Mouse (Mus musculus): ENCODE results near the gene Ptprn2. TPM values are rescaled to one million over a fixed set of nuclear protein-coding genes. Genes with fewer than 3 reads are reported as not detected.

The Ptprn2 gene
- polyA plus RNA-seq, 1 experiment from 2014 or later, result 6.9 TPM

GRCm38 (mm10) chr12:117058184-117058958 lies 572.9 kb downstream of the Ptprn2 start:
- Histone ChIP-seq H3K4me3 (ENCODE audit: low read depth, low read length) (no peak overlapping the region), H3K27ac (ENCODE audit: low read depth, low read length) (no peak overlapping the region), H3K36me3 (ENCODE audit: control insufficient read depth, insufficient read depth, low read length) (no peaks in the 10 kb centered on the region), H3K4me1 (replicated peaks; ENCODE audit: control insufficient read depth, insufficient read depth, low read length) (peaks cover 10% of the 10 kb centered on the region), H3K4me2 (replicated peaks; ENCODE audit: low read depth, low read length) (no peak overlapping the region), H3K9me3 (ENCODE audit: control insufficient read depth, low read length) (no peaks in the 10 kb centered on the region), H3K27me3 (ENCODE audit: control insufficient read depth, insufficient read depth, low read length) (no peaks in the 10 kb centered on the region; the same call in 1 of the 2 replicates), H3K9ac (ENCODE audit: low read depth, low read length) (no peak overlapping the region)
- 89% methylated on average over 6 of the region's 6 CpGs for WGBS
- no peak for DNase-seq (ENCODE audit: low spot score)
- no peak for ATAC-seq (ENCODE audit: low FRiP score)

- H3K27ac ChIP-seq (ENCODE audit: low read depth, low read length), result no peak overlapping the region
- no peak overlapping the region for H3K9ac ChIP-seq (ENCODE audit: low read depth, low read length)
- H3K36me3 ChIP-seq (ENCODE audit: control insufficient read depth, insufficient read depth, low read length), result no peaks in the 10 kb centered on the region
- WGBS, result 86% methylated on average over 7 of the region's 7 CpGs
- H3K4me1 ChIP-seq (replicated peaks; ENCODE audit: control insufficient read depth, insufficient read depth, low read length), result peaks cover 8% of the 10 kb centered on the region
- no peak overlapping the region for H3K4me3 ChIP-seq (ENCODE audit: low read depth, low read length)
- ATAC-seq (ENCODE audit: low FRiP score) (no peak), DNase-seq (ENCODE audit: low spot score) (no peak)
- H3K4me2 ChIP-seq (replicated peaks; ENCODE audit: low read depth, low read length), result no peak overlapping the region
- H3K9me3 ChIP-seq (ENCODE audit: control insufficient read depth, low read length), result no peaks in the 10 kb centered on the region
- H3K27me3 ChIP-seq (ENCODE audit: control insufficient read depth, insufficient read depth, low read length), result no peaks in the 10 kb centered on the region; the same call in 1 of the 2 replicates
These were observed 573.5 kb downstream of the Ptprn2 start for GRCm38 (mm10) chr12:117058975-117059374.

DNA sequence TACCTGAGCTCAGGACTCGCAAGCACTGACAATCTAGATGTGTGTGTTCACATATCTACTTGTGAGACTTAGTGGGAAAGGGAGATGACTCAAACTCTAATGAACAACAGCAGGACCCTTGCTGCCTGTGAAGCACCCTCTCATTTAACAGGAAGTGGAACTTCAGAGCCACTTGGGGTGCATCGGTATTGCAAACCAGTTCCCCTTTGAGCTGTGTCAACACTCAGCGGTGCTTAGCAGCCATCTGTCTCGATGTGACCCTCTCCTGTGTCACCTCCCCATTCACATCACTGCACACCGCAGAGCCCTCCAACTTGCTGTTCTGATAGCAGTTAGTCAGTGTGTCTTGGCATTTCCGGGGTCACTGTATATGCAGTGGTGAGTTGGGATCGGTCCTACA lies 592.1 kb downstream of the Ptprn2 start:
- Histone ChIP-seq H3K9me3 (ENCODE audit: control insufficient read depth, low read length) (no peaks in the 10 kb centered on the region), H3K27me3 (ENCODE audit: control insufficient read depth, insufficient read depth, low read length) (no peaks in the 10 kb centered on the region), H3K27ac (ENCODE audit: low read depth, low read length) (no peak overlapping the region), H3K9ac (ENCODE audit: low read depth, low read length) (no peak overlapping the region), H3K4me2 (replicated peaks; ENCODE audit: low read depth, low read length) (no peak overlapping the region), H3K36me3 (ENCODE audit: control insufficient read depth, insufficient read depth, low read length) (no peaks in the 10 kb centered on the region), H3K4me3 (ENCODE audit: low read depth, low read length) (no peak overlapping the region), H3K4me1 (replicated peaks; ENCODE audit: control insufficient read depth, insufficient read depth, low read length) (no peaks in the 10 kb centered on the region)
- WGBS, result 82% methylated on average over 7 of the region's 7 CpGs
- ATAC-seq (ENCODE audit: low FRiP score), result no peak
- no peak for DNase-seq (ENCODE audit: low spot score)

GRCm38 (mm10) chr12:117078945-117079344 lies 593.4 kb downstream of the Ptprn2 start:
- Histone ChIP-seq H3K36me3 (ENCODE audit: control insufficient read depth, insufficient read depth, low read length) (no peaks in the 10 kb centered on the region), H3K27me3 (ENCODE audit: control insufficient read depth, insufficient read depth, low read length) (no peaks in the 10 kb centered on the region), H3K9ac (ENCODE audit: low read depth, low read length) (no peak overlapping the region), H3K27ac (ENCODE audit: low read depth, low read length) (no peak overlapping the region), H3K4me3 (ENCODE audit: low read depth, low read length) (no peak overlapping the region), H3K9me3 (ENCODE audit: control insufficient read depth, low read length) (no peaks in the 10 kb centered on the region), H3K4me1 (replicated peaks; ENCODE audit: control insufficient read depth, insufficient read depth, low read length) (no peaks in the 10 kb centered on the region), H3K4me2 (replicated peaks; ENCODE audit: low read depth, low read length) (no peak overlapping the region)
- 92% methylated on average over 5 of the region's 5 CpGs for WGBS
- ATAC-seq (ENCODE audit: low FRiP score) (no peak), DNase-seq (ENCODE audit: low spot score) (no peak)

GRCm38 (mm10) chr12:117079724-117080123 lies 594.2 kb downstream of the Ptprn2 start:
- H3K9ac ChIP-seq (ENCODE audit: low read depth, low read length), result no peak overlapping the region
- no peak overlapping the region for H3K27ac ChIP-seq (ENCODE audit: low read depth, low read length)
- no peaks in the 10 kb centered on the region for H3K9me3 ChIP-seq (ENCODE audit: control insufficient read depth, low read length)
- H3K4me1 ChIP-seq (replicated peaks; ENCODE audit: control insufficient read depth, insufficient read depth, low read length), result no peaks in the 10 kb centered on the region
- H3K36me3 ChIP-seq (ENCODE audit: control insufficient read depth, insufficient read depth, low read length), result no peaks in the 10 kb centered on the region
- H3K4me2 ChIP-seq (replicated peaks; ENCODE audit: low read depth, low read length), result no peak overlapping the region
- DNase-seq (ENCODE audit: low spot score) (no peak), ATAC-seq (ENCODE audit: low FRiP score) (no peak)
- 72% methylated on average over 2 of the region's 2 CpGs for WGBS
- no peak overlapping the region for H3K4me3 ChIP-seq (ENCODE audit: low read depth, low read length)
- no peaks in the 10 kb centered on the region for H3K27me3 ChIP-seq (ENCODE audit: control insufficient read depth, insufficient read depth, low read length)

DNA sequence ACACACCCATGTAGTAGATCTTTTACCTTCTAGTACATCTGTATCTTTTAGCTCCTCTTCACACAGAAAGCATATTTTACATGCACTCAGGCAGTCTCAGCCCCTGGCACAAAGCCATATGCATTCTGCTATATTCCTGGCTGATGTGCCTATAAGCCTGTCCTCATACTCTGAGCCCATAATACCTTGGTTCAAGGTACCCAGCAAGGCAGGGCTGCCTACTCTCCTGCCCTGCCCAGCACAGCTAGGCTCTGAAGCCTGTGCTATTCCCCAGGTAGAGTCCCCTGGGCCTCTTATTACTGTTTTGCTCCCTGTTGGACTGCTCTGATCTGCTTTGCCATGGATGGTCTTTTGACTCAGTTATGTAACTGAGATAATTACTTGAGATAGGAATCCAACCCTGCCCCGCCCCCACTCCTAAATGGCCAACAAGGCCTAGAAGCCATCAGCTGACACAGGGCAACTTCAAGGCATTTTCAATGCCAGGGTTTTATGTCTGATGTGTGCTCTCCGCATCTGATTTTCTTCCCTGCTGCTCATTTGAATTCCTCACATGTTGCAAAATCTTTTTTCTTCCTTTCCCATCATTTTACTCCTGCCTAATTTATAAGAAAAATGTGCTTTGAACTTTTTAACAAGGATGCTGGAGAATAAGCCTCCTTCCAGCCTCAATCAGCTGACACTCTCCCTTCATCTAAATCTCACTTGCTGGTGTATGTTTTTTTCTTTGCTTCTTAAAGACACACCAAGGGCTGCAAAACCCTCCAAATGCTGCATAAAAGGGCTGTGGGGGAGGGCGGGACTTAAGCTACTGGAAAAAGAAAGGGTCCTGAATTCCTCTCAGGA lies 598.6 kb downstream of the Ptprn2 start:
- Histone ChIP-seq H3K27ac (ENCODE audit: low read depth, low read length) (no peak overlapping the region), H3K27me3 (ENCODE audit: control insufficient read depth, insufficient read depth, low read length) (no peaks in the 10 kb centered on the region), H3K36me3 (ENCODE audit: control insufficient read depth, insufficient read depth, low read length) (no peaks in the 10 kb centered on the region), H3K4me3 (ENCODE audit: low read depth, low read length) (no peak overlapping the region), H3K9ac (ENCODE audit: low read depth, low read length) (no peak overlapping the region), H3K9me3 (ENCODE audit: control insufficient read depth, low read length) (no peaks in the 10 kb centered on the region), H3K4me2 (replicated peaks; ENCODE audit: low read depth, low read length) (no peak overlapping the region), H3K4me1 (replicated peaks; ENCODE audit: control insufficient read depth, insufficient read depth, low read length) (no peaks in the 10 kb centered on the region)
- 76% methylated on average over 3 of the region's 3 CpGs for WGBS
- DNase-seq (ENCODE audit: low spot score), result no peak
- no peak for ATAC-seq (ENCODE audit: low FRiP score)

GRCm38 (mm10) chr12:117084702-117085409 lies 599.3 kb downstream of the Ptprn2 start:
- H3K4me1 ChIP-seq (replicated peaks; ENCODE audit: control insufficient read depth, insufficient read depth, low read length), result no peaks in the 10 kb centered on the region
- H3K27me3 ChIP-seq (ENCODE audit: control insufficient read depth, insufficient read depth, low read length), result no peaks in the 10 kb centered on the region
- no peak overlapping the region for H3K9ac ChIP-seq (ENCODE audit: low read depth, low read length)
- no peak overlapping the region for H3K4me2 ChIP-seq (replicated peaks; ENCODE audit: low read depth, low read length)
- no peak overlapping the region for H3K4me3 ChIP-seq (ENCODE audit: low read depth, low read length)
- ATAC-seq (ENCODE audit: low FRiP score) (no peak), DNase-seq (ENCODE audit: low spot score) (no peak)
- 59% methylated on average over 5 of the region's 5 CpGs for WGBS
- H3K27ac ChIP-seq (ENCODE audit: low read depth, low read length), result no peak overlapping the region
- H3K9me3 ChIP-seq (ENCODE audit: control insufficient read depth, low read length), result no peaks in the 10 kb centered on the region
- no peaks in the 10 kb centered on the region for H3K36me3 ChIP-seq (ENCODE audit: control insufficient read depth, insufficient read depth, low read length)

DNA sequence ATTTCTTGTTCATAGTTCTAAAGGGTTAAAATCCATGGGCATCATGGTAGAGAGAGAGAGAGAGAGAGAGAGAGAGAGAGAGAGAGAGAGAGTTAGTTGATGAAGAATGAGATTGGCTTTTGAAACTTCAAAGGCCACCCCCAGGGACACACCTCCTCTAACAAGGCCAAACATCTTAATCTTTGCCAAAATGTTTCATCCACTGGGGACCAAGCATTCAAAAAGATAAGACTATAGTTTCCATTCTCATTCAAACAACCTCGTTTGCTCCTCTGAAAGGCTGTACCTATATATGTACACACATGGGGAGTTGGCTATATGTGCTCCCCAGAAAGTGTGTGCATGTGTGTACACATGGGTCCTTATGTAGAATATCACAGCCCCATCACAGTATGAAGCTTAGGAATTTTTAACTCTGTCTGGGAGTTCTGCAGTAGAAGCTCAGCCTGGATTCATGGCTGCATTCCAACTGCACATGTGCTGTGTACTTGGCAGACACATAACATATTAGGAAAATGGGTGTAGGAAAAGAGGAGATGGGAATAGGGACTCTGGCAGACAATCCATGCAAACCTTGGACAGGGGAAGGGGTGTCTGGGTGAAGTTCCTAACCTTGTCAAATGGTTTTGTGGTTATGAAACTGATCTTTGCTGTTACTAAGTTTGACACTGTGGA lies 600.3 kb downstream of the Ptprn2 start:
- DNase-seq (ENCODE audit: low spot score), result no peak
- ATAC-seq (ENCODE audit: low FRiP score), result no peak
- no peaks in the 10 kb centered on the region for H3K4me1 ChIP-seq (replicated peaks; ENCODE audit: control insufficient read depth, insufficient read depth, low read length)
- no peak overlapping the region for H3K9ac ChIP-seq (ENCODE audit: low read depth, low read length)
- no peaks in the 10 kb centered on the region for H3K9me3 ChIP-seq (ENCODE audit: control insufficient read depth, low read length)
- H3K36me3 ChIP-seq (ENCODE audit: control insufficient read depth, insufficient read depth, low read length), result no peaks in the 10 kb centered on the region
- no peak overlapping the region for H3K27ac ChIP-seq (ENCODE audit: low read depth, low read length)
- 79% methylated on average over 1 of the region's 1 CpGs for WGBS
- H3K4me3 ChIP-seq (ENCODE audit: low read depth, low read length), result no peak overlapping the region
- H3K4me2 ChIP-seq (replicated peaks; ENCODE audit: low read depth, low read length), result no peak overlapping the region
- H3K27me3 ChIP-seq (ENCODE audit: control insufficient read depth, insufficient read depth, low read length), result no peaks in the 10 kb centered on the region

Data from hindbrain, embryonic 11.5 days (tissue).